Mouse (Mus musculus): Measurements from ENCODE around the gene Chrnb2.

DNA sequence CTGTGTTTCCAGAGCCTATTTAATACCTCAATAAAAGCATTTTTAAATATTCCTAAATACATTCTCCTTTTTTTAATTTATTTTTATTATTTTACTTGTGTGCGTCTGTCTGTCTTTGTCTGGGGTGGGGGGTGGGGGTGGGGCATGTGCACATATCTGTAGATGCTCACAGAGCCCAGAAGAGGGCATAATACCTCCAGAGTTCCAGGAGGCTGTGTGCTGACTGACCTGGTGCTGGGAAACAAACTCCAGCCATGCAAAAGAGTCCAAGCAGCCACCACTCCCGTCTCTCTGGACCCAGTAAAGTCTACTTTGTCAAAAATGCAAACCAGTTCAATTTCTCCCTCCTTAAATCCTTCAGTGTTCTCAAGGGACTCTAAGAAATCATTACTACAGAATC is 30.2 kb upstream of the Chrnb2 start:
- no peak for TF ChIP-seq CTCF (IDR thresholded peaks at IDR 0.05; ENCODE audit: low read depth)
- TF ChIP-seq EP300 (IDR thresholded peaks at IDR 0.05; ENCODE audit: low read depth) = no peak
